Mouse (Mus musculus) E14TG2a.4 (cell line): ENCODE data around the gene Morn4.

ENCODE experiments used
- CTCF ChIP-seq: conservative IDR thresholded peaks from 2 replicates; pipeline ENCODE4 v1.5.1; 2014; ENCODE audit warnings: low read length
- NANOG ChIP-seq: IDR thresholded peaks from 2 replicates; pipeline ENCODE4 v1.6.1; 2014; ENCODE audit warnings: borderline replicate concordance, low read length, mixed read lengths
- POU5F1 ChIP-seq: IDR thresholded peaks from 2 replicates; pipeline ENCODE4 v1.6.1; 2014; ENCODE audit warnings: low read length, borderline replicate concordance

GRCm38 (mm10) chr19:42068441-42069240 lies 17.5 kb downstream of the Morn4 start:
- TF ChIP-seq POU5F1 (no peak), CTCF (no peak), NANOG (no peak)
